Mouse (Mus musculus) embryonic fibroblast, embryonic 13.5 days (primary cell): ENCODE measurements around the gene Gla. TPM values are rescaled to one million over a fixed set of nuclear protein-coding genes. Genes with fewer than 3 reads are reported as not detected.
"Not testable (repeated sequence)": the region's sequence is repeated elsewhere in the genome, so short reads cannot be mapped to it uniquely, and the experiment has no call there.

Experiments used
- H3K27ac ChIP-seq: 2 replicates; pipeline ENCODE4 v1.5.1; 2012; ENCODE audit warnings: low read length, control low read depth, inconsistent platforms; ENCODE audit not compliant: insufficient read depth
- H3K4me1 ChIP-seq: 2 replicates; pipeline ENCODE4 v1.6.1; 2011; ENCODE audit warnings: low read length; ENCODE audit not compliant: control insufficient read depth, insufficient read depth
- H3K4me3 ChIP-seq: 2 replicates; pipeline ENCODE4 v1.5.1; 2011; ENCODE audit warnings: mild to moderate bottlenecking, control low read depth, low read length; ENCODE audit not compliant: insufficient read depth
- CTCF ChIP-seq: IDR thresholded peaks from 2 replicates; pipeline ENCODE4 v1.5.1; 2011; ENCODE audit warnings: mild to moderate bottlenecking, control low read depth, low read length, moderate library complexity, borderline replicate concordance; ENCODE audit not compliant: insufficient read depth
- POLR2A ChIP-seq: IDR thresholded peaks from 2 replicates; pipeline ENCODE4 v1.6.1; 2011; ENCODE audit warnings: low read depth, mild to moderate bottlenecking, control low read depth, low read length, moderate library complexity
- polyA plus RNA-seq: library from polyadenylated mRNA; stranded (reverse); fragments of >200 nt; gene quantifications from 2 replicates; pipeline ENCODE4 v1.2.4, GENCODE M21; 2011; ENCODE audit warnings: low read depth; ENCODE audit not compliant: missing spikeins, insufficient read length

Gene Gla
- polyA plus RNA-seq, 1 experiment = 11.2 TPM

- H3K4me3 ChIP-seq = no peak overlapping the region
- no peak overlapping the region for H3K27ac ChIP-seq
- H3K4me1 ChIP-seq = no peaks in the 10 kb centered on the region
- TF ChIP-seq CTCF (no peak), POLR2A (no peak)
Observed at GRCm38 (mm10) chrX:134566536-134567222, 34.2 kb downstream of the Gla start.

GRCm38 (mm10) chrX:134564326-134564725 lies 36.6 kb downstream of the Gla start:
- H3K4me1 ChIP-seq = no peaks in the 10 kb centered on the region
- H3K4me3 ChIP-seq = no peak overlapping the region
- TF ChIP-seq POLR2A (no peak), CTCF (no peak)
- no peak overlapping the region for H3K27ac ChIP-seq

GRCm38 (mm10) chrX:134554425-134554824 lies 46.5 kb downstream of the Gla start:
- Histone ChIP-seq H3K27ac (no peak overlapping the region), H3K4me1 (no peaks in the 10 kb centered on the region), H3K4me3 (no peak overlapping the region)
- TF ChIP-seq CTCF = no peak
- no peak for TF ChIP-seq POLR2A

- no peak overlapping the region for H3K4me3 ChIP-seq
- no peaks in the 10 kb centered on the region for H3K4me1 ChIP-seq
- H3K27ac ChIP-seq = no peak overlapping the region
- TF ChIP-seq POLR2A (no peak), CTCF (no peak)
Observed at GRCm38 (mm10) chrX:134553326-134553725, 47.6 kb downstream of the Gla start.

GRCm38 (mm10) chrX:134550903-134551302 lies 50.0 kb downstream of the Gla start:
- H3K4me3 ChIP-seq = no peak overlapping the region
- H3K27ac ChIP-seq = no peak overlapping the region
- TF ChIP-seq POLR2A = no peak
- TF ChIP-seq CTCF = no peak
- H3K4me1 ChIP-seq = no peaks in the 10 kb centered on the region

GRCm38 (mm10) chrX:134547330-134547729 lies 53.6 kb downstream of the Gla start:
- TF ChIP-seq POLR2A = no peak
- no peak for TF ChIP-seq CTCF
- no peak overlapping the region for H3K4me3 ChIP-seq
- H3K27ac ChIP-seq = no peak overlapping the region
- H3K4me1 ChIP-seq = no peaks in the 10 kb centered on the region

- Histone ChIP-seq H3K4me3 (peak overlapping the region; percentile 66), H3K27ac (no peak overlapping the region), H3K4me1 (no peaks in the 10 kb centered on the region)
- TF ChIP-seq CTCF (no peak), POLR2A (no peak)
Observed at GRCm38 (mm10) chrX:134541955-134542308, 59.0 kb downstream of the Gla start.

- Histone ChIP-seq H3K27ac (peak within 1 kb of the TSS; percentile 88), H3K4me1 (no peaks in the 10 kb centered on the region), H3K4me3 (peak within 1 kb of the TSS; percentile 98)
- peak; percentile 35 for TF ChIP-seq POLR2A
- no peak for TF ChIP-seq CTCF
Observed at GRCm38 (mm10) chrX:134541145-134541954, 59.6 kb downstream of the Gla start, which contains the start of gene Timm8a1. Gene Timm8a1 (minus strand): TSS chrX:134541865.

GRCm38 (mm10) chrX:134540414-134541135 lies 60.4 kb downstream of the Gla start:
- no peaks in the 10 kb centered on the region for H3K4me1 ChIP-seq
- TF ChIP-seq CTCF = no peak
- no peak for TF ChIP-seq POLR2A
- H3K4me3 ChIP-seq = peak overlapping the region; percentile 98
- H3K27ac ChIP-seq = no peak overlapping the region

GRCm38 (mm10) chrX:134539795-134540194 lies 61.1 kb downstream of the Gla start:
- H3K4me1 ChIP-seq, H3K27ac ChIP-seq: not testable (repeated sequence)
- peak overlapping the region; percentile 98 for H3K4me3 ChIP-seq

Other genes starting within 250 kb of the Gla start
- 2.3 and 5.1 TPM in 2 replicates for gene Drp2, start 196.6 kb downstream of the Gla start, polyA plus RNA-seq
- 0.38 and 0.46 TPM in 2 replicates for gene Taf7l, start 124.6 kb downstream of the Gla start, polyA plus RNA-seq
- gene Timm8a1, start 59.3 kb downstream of the Gla start, polyA plus RNA-seq = 33.3 and 34.3 TPM in 2 replicates
- 0.61 TPM in 1 of 2 replicates, not detected in the other for gene Btk, start 17.6 kb downstream of the Gla start, polyA plus RNA-seq
- gene Rpl36a, start 15.5 kb downstream of the Gla start, polyA plus RNA-seq = 765 and 790 TPM in 2 replicates
- gene Hnrnph2, start 54 bp upstream of the Gla start, polyA plus RNA-seq = 113 and 117 TPM in 2 replicates
- 19.0 and 22.5 TPM in 2 replicates for gene Armcx4, start 85.4 kb upstream of the Gla start, polyA plus RNA-seq
- gene Armcx1, start 116.8 kb upstream of the Gla start, polyA plus RNA-seq = 34.1 and 39.4 TPM in 2 replicates
- 13.6 and 21.7 TPM in 2 replicates for gene Armcx6, start 150.3 kb upstream of the Gla start, polyA plus RNA-seq
- gene Armcx3, start 155.5 kb upstream of the Gla start, polyA plus RNA-seq = 71.6 and 81.0 TPM in 2 replicates
- gene Armcx2, start 208.1 kb upstream of the Gla start, polyA plus RNA-seq = 108 and 127 TPM in 2 replicates